ENCODE assay signal across 25 mouse cellular contexts in genomic region chr17:79774291-79774690, GRCm38 (mm10). TPM values are rescaled to one million over a fixed set of nuclear protein-coding genes. Genes with fewer than 3 reads are reported as not detected.
"Had no signal": no experiment of that assay in that cellular context is flagged by ENCODE, and none has a peak within 500 bp of the region (broad histone marks: within the 10 kb centered on the region; RNA-seq: fewer than 3 reads in every experiment).

No protein-coding gene starts in this region.

- H3K4me1 ChIP-seq: megakaryocyte, embryonic 14.5 days; stomach, embryonic 15.5 days had no signal

- H3K4me2 ChIP-seq: limb, embryonic 12.5 days; limb, embryonic 15.5 days; liver, embryonic 11.5 days; lung, embryonic 14.5 days; midbrain, embryonic 13.5 days; neural tube, embryonic 13.5 days; stomach, embryonic 15.5 days had no signal

- H3K9me3 ChIP-seq: limb, embryonic 12.5 days; limb, embryonic 15.5 days; midbrain, embryonic 10.5 days; midbrain, embryonic 13.5 days; neural tube, embryonic 13.5 days; stomach, embryonic 15.5 days had no signal

- H3K9ac ChIP-seq: limb, embryonic 12.5 days; limb, embryonic 15.5 days; liver, embryonic 14.5 days; liver, postnatal 0 days; lung, embryonic 14.5 days; midbrain, embryonic 13.5 days; neural tube, embryonic 13.5 days; stomach, embryonic 15.5 days had no signal

- H3K27me3 ChIP-seq: limb, embryonic 12.5 days; limb, embryonic 15.5 days; megakaryocyte, embryonic 14.5 days; midbrain, embryonic 13.5 days; neural tube, embryonic 13.5 days; stomach, embryonic 15.5 days had no signal

- H3K36me3 ChIP-seq: limb, embryonic 12.5 days; limb, embryonic 15.5 days; midbrain, embryonic 10.5 days; midbrain, embryonic 13.5 days; neural tube, embryonic 13.5 days; stomach, embryonic 15.5 days had no signal

- H3K4me3 ChIP-seq: limb, embryonic 12.5 days; limb, embryonic 15.5 days; megakaryocyte, embryonic 14.5 days; midbrain, embryonic 10.5 days; midbrain, embryonic 13.5 days; myocyte; neural tube, embryonic 13.5 days; stomach, embryonic 15.5 days had no signal

- DNase-seq: kidney, adult 18-20 months; kidney, postnatal 36 days; left cerebral cortex, postnatal 4 days; liver, postnatal 0 days; lung, embryonic 14.5 days; lung, postnatal 36 days; retina, postnatal 1 day; right cerebral cortex, postnatal 25 days; spleen, adult 18-20 months; thymus, postnatal 25 days had no signal

- ATAC-seq: liver, postnatal 0 days; lung, postnatal 0 days; midbrain, embryonic 13.5 days; midbrain, embryonic 16.5 days had no signal

- H3K27ac ChIP-seq: kidney, postnatal 0 days; limb, embryonic 12.5 days; limb, embryonic 15.5 days; liver, embryonic 14.5 days; midbrain, embryonic 10.5 days; midbrain, embryonic 13.5 days; neural tube, embryonic 13.5 days; stomach, embryonic 15.5 days had no signal

RNA-seq across cellular contexts. Expression of gene Cyp1b1, which starts 59.4 kb away (rescaled TPM):
- total RNA-seq: monocyte, adult 5-6 weeks; neutrophil, adult 5-6 weeks had no signal
